Mouse (Mus musculus): ENCODE measurements at regions not wholly inside any gene's neighbourhood (a gene's known extent, or its start where the extent isn't known, plus 50 kb on each side); places are given as distances from the start of the nearest gene placed in this dataset.

DNA sequence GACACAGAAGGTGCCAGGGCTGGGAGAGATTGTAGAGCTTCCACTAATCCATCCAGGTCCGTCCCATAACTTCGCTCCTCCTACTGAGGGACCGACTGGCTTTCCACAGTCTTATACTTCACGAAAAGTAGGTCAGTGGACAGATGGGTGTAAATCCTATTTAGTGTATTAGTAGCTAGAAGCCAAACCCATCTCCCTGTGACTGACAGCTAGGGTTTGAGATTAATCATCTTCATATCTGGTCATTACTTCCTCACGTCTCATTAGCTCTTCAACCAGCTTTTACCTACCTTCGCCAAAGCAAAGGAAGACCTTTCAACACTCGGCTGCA, 60.4 kb upstream of the Scaf11 start:
- in situ Hi-C loops (cut with MboI; ENCODE audit: unreplicated experiment in 2 of 2), result loop anchor here (5.0 to 25.0 kb wide), 5 partner anchors 426 to 1141 kb away; no protein-coding TSS in a partner anchor

DNA sequence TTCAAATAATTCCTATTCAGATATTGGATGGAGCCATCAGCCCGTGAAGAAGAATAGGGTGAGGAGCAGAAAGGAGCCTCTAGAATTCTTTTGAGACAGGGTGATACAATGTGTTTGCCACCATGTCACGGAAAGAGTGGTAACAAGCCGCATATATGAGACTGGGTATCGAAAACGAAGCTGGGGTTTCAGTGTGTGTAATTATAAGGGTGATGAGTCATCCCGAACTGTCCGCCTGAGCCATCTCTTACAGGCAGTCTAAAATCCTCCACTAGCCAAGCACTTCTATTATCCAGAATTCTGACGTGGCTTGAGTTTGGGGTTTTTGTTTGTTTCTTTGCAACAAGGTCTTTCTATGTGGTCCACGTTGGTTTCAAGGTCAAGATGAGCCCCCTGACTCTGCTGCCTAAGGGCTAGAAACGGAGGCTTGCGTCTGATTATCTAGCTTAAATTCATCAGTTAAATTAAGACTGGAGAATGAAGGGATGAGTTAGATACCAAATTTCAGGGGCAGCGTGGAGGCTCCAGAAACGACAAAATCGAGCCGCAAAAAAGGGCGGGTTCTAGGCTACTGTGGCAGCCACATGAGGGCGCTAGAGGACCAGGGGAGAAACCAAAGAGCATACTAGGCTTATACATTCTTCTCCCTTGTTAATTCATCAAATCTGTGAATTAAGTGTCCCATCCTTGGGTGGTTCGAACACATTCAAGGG, 59.9 kb upstream of the Scaf11 start:
- in situ Hi-C loops (cut with MboI; ENCODE audit: unreplicated experiment in 2 of 2), result loop anchor here (5.0 to 25.0 kb wide), 5 partner anchors 427 to 1142 kb away; no protein-coding TSS in a partner anchor

DNA sequence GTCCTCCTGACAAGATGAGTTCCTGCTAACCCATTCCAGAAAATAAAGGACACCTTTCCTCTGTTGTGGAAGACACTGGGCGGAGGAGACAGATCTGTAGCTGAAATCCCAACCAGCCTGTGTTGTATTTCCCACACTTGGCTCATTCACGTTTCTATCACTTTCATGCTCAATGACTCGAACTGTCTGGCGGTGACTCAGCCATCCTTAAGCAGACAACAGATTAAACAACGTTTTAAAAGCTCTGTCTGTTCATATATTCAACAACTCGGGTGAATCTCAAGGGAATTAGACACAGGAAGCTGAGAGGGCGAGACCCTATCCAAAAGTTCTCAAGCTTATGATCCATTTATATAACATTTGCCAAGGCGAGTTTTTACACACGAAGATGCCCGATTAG, 57.5 kb upstream of the Scaf11 start:
- in situ Hi-C loops (cut with MboI; ENCODE audit: unreplicated experiment in 2 of 2), result loop anchor here (5.0 to 25.0 kb wide), 4 partner anchors 619 to 1147 kb away; no protein-coding TSS in a partner anchor

DNA sequence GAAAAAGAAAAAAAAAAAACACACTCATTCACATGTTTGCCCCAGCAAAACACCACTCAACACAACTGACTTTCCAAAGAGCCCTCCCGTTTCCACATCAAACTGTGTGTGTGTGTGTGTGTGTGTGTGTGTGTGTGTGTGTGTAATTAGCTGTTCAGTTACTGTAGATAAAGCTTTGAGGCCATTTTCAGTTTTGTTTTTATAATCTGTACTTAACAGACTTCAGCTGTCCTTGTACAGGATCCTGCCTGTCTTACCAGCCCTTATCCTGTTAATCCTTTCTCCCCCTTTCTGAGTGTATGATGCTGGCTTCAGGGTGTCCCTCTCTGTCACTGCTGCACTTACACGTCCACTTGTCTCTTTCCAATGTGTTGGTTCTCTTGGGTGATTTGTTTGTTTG, 55.0 kb upstream of the Scaf11 start:
- in situ Hi-C loops (cut with MboI; ENCODE audit: unreplicated experiment in 2 of 2), result loop anchor here (5.0 to 25.0 kb wide), 4 partner anchors 622 to 1149 kb away; no protein-coding TSS in a partner anchor

DNA sequence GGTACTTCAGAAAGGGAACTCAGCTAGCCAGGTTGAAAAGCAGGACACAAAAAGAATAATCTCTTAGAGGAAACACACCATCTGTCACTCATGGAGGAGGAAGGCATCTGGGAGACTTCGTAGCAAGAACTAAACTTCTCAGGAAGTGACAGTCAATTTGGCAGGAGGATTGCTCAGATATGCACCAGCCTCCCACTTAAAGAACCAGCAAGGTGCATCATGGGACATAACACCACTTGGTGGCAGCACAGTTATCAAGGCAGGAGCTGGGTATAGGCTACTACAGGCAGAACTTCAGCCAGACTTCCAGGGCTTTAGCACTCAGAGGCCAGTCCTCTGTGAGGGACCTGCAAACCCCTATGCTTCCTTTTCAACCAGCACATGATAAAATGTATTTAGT, 52.0 kb upstream of the Scaf11 start:
- in situ Hi-C loops (cut with MboI; ENCODE audit: unreplicated experiment in 2 of 2), result loop anchor here (10.0 to 25.0 kb wide), 3 partner anchors 750 to 1152 kb away; no protein-coding TSS in a partner anchor
